Mouse (Mus musculus) monocyte, adult 2 months (primary cell): ENCODE results near the gene Insc.
"Not testable (repeated sequence)": the region's sequence is repeated elsewhere in the genome, so short reads cannot be mapped to it uniquely, and the experiment has no call there.

Experiments used
- DNase-seq, 2 experiments: peaks; one replicate each; pipeline ENCODE4 v3.0.0; 2022; ENCODE audit warnings: low spot score in 2 of 2, low read depth in 1 of 2

The Insc gene

DNA sequence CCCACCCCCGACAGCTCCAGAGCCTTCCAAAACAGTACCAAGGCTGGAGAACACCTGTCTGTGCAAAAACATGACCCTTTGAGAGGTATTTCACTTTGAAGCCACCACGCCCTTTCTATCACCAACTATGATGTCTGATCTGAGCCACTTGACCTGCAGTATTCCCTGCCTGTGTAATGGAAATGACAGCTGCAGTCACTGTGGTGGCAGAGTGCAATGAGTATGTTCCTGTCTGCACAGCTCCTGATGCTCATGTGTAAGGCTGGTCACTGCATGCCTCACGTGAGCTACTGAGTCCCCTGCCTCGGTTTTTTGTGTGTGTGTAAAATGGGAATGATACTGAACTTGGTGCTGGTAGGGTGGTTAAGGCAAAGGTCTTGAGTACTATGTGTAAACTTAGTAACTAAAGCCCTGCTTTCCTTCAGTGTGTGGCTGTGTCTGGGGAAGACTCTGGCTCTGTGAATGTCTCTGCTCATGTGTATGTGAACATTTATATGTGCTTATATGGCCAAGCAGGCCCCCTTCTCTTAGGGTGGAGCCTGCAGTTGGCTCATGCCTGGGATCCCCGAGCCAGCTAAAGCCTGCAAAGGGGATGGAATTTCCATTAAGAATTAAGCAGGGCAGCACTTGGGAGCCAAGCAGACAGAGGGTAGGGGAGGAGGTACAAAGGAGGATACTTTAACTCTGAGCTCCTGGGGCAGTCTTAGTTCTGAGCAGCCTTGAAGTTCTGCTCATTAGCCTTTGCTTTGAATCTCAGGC lies at the start of gene Insc:
Gene Insc (plus strand): TSS at position 673 of the 759 bp plus-strand sequence.
- DNase-seq = no peak

GRCm38 (mm10) chr7:114700871-114701270 lies 42.6 kb upstream of the Insc start:
- no peak for DNase-seq

DNA sequence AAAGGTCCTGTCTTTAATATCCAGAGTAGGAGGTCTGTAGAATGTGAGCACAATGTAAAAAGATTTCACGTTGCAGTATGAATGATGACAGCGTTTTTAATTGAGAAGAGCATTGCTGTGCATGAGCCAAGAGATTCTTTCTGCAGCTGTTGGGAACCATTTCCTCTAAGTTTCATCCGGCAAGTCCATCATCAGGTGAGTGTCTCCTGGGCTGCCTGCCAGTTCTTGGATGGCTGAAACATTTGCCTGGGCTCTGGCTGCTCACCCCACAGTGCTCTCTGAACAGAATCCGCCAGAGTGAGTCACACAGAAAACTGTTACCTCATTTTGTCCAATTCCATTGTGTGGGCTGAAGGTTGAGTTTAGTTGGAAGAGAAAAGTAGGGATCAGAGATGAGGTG lies 36.8 kb upstream of the Insc start:
- no peak for DNase-seq

GRCm38 (mm10) chr7:114707398-114707797 lies 36.1 kb upstream of the Insc start:
- DNase-seq = no peak

GRCm38 (mm10) chr7:114710419-114710818 lies 33.1 kb upstream of the Insc start:
- DNase-seq = no peak

DNA sequence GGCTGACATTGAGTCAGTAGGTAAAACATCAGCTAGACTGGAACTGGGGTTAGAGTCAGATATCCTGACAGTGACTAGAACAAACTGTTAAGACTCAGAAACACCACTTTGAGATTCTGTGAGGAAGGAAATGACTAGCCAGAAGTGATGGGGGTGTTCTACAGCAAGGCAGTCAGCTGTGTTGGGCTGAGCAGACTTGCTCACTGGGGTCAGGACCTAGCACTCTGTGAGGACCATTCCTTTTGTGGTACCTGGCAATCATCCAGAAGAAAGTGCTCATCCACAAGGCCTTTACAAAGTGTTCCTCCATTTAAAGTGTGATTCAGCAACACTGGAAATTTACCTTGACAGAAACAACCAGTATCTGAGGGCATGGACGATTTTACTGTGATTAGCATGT lies 31.0 kb upstream of the Insc start:
- DNase-seq = no peak

GRCm38 (mm10) chr7:114718300-114718699 lies 25.2 kb upstream of the Insc start, which contains the start of gene Calcb:
Gene Calcb, plus strand, starts transcription at chr7:114718643.
- DNase-seq = no peak

- no peak for DNase-seq
Measured at GRCm38 (mm10) chr7:114719381-114720131, 23.9 kb upstream of the Insc start.

DNA sequence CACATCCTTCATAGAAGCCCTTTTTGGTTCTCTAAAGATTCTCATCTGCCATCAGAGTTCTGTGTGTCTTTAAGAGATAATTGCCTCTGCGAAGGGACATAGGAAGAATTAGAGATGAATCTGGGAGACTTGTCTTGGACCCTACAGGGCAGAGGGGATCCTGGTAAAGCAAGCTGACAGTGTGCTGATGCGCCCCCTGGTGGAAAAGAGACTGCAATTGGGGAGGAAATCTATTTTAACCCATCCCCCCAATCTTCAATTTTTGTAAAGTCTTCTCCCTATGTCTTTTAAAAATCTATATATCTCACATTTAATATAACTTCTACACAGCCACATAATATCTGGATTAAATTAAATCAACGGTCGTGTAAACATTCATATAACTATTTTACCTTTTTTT lies 13.8 kb upstream of the Insc start:
- not testable (repeated sequence) for DNase-seq

DNA sequence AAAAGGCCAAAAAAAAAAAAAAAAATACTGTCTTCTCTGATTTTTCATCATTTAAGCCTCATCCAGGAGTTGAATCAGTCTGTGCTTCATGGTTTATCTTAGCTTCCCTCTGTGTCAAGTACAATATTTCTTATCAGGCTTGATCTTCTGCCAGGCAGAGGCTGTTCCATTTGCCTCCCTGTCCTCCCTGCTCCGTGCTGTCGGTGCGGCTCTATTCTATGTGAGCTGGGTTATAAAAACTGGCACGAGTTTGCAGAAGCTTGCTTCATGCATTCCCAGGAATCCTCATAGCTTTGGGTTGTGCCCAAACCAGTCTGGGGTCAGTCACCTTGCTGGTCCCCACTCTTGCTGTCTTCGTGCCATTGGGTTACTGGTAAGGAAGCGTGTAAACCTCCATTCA lies 12.3 kb upstream of the Insc start:
- no peak for DNase-seq

DNA sequence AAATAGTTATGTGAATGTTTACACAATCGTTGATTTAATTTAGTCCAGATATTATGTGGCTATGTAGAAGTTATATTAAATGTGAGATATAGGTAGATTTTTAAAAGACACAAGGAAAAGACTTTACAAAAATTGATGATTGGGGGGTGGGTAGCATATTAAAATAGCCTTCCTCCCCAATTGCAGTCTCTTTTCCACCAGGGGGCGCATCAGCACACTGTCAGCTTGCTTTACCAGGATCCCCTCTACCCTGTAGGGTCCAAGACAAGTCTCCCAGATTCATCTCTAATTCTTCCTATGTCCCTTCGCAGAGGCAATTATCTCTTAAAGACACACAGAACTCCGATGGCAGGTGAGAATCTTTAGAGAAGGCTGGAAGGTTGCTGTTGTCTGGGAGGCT lies 11.8 kb upstream of the Insc start:
- DNase-seq = not testable (repeated sequence)

- no peak for DNase-seq
Measured at GRCm38 (mm10) chr7:114736256-114736655, 7.2 kb upstream of the Insc start.

DNA sequence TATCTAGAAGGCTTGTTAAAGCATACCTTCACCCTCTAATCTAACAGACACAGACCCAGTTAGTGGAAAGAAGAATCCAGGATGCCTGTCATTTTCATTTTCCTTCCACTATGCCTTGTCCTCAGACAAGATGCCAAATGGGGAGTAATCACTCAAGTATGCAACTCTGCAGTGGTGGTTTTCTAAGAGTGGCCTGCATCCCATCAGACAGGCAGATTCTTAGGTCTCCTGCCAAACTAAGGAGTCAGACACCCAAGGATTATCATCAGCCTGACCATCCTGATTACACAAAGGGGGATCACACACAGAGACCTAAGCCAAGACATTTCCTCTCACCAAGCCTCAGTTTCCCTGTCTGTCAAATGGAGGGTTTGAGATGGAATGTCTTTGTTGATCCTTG lies 5.3 kb upstream of the Insc start:
- no peak for DNase-seq

DNA sequence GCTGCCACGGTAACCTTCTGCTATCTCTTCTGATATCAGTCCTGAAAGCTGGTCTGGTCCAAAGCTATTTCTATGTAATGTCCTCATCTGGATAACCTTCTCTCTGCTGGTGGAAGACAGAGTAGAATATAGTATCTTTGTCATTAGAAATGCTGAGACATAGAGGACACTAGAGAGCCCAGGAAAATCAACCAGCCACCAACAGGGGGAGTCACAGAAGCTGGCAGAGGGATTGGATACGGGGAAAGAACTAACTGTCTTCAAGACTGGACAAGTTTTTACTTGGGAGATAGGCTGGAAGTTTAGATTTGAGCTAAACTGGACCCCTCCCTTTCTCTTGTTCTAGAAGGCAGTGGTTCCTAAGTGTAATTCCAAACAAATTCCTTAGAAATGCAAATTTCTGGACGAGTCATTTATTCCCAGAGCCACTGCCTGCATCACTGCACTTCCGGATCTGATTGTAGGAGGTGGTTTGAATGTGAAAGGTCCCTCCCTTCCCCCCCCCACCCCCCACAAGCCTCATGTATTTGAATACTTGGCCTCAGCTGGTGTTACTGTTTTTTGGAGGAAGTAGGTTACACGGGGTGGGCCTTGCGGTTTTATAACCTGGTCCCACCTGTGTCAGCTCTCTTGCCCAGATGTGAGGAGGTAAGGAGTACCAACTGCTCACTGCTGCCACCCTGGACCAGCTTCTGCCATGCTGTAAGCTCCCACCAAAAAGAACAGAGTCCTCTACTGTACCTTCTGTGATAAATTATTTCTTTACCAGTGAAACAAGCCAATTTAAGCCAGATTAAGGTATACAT lies 2.9 kb upstream of the Insc start:
- DNase-seq = no peak

- DNase-seq = no peak
Measured at GRCm38 (mm10) chr7:114744639-114745245, 1.2 kb downstream of the Insc start.

GRCm38 (mm10) chr7:114745481-114746271 lies 2.2 kb downstream of the Insc start:
- no peak for DNase-seq

GRCm38 (mm10) chr7:114747596-114747995 lies 4.1 kb downstream of the Insc start:
- DNase-seq = no peak

DNA sequence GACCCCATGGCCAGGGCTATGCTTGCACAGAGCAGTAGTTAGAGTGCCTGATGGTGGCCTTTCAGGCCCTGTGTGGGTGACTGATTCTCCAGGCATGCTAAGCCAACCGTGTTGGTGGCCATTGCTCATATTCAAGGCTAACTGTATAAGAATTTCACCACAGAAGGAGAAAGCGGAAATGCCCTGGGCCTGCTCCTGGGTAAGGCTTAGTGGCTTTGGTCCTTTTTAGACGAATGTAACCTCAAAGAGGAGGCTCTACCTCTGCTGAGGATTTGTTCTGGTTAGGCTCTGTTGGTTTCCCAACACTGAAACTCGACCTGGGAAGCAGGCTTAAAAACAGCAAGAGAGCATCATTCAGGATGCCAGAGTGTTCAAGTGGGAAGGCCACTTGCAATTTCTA lies 4.7 kb downstream of the Insc start:
- DNase-seq = no peak

DNA sequence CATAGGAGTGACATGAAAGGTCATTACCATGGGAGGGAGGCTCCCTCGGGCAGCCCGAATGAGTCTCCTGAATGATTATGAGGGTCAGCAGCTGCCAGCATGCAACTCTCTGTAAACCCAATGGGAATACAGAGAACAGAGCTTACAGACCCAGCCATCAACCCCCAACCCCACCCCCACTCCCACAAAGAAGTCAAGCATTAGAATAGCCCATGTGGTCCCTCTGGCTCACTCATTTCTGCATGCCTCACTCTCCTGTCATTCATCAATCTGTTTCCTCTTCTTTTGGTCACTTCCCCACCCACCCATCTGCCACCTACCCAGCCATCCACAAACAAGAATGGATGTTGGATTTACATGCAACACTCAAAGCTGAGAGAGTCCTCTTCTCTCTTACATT lies 10.0 kb downstream of the Insc start:
- DNase-seq = no peak

GRCm38 (mm10) chr7:114754196-114754595 lies 10.7 kb downstream of the Insc start:
- no peak for DNase-seq
